Mouse (Mus musculus) adrenal gland, postnatal 4 days (tissue): ENCODE results near the gene Ddx4. TPM values are rescaled to one million over a fixed set of nuclear protein-coding genes. Genes with fewer than 3 reads are reported as not detected.
"Not testable (repeated sequence)": the region's sequence is repeated elsewhere in the genome, so short reads cannot be mapped to it uniquely, and the experiment has no call there.

Experiments
- DNase-seq, 2 experiments: peaks; one replicate each; pipeline ENCODE4 v3.0.0; 2021 to 2022; ENCODE audit warnings: low spot score in 2 of 2, mixed read lengths in 2 of 2
- total RNA-seq, 2 experiments: library from RNA; stranded (reverse); gene quantifications; 2 replicates each; pipeline ENCODE4 v1.2.3; 2021

Gene Ddx4
- total RNA-seq, 2 experiments from 2014 or later: 0.79 to 1.2 TPM

DNA sequence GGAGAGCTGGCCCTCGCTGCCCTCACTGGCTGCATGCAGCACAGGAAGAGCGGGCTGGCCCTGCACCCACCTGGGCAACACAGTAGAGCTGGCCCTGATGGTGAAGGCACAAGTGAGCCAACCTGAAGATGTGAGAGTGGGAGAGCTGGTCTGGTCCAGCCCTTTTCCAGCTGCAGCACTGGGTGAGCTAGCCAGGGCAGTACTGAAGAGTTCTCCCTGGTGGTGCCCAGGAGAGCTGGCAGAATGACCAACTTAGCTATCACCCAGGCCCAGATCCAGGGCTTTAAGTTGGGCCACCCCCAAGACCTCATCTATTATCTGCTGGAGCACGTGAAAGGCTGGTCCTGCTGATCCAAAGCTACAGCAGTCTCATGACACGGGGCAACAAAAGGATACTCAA lies 13.2 kb downstream of the Ddx4 start:
- no peak for DNase-seq

DNA sequence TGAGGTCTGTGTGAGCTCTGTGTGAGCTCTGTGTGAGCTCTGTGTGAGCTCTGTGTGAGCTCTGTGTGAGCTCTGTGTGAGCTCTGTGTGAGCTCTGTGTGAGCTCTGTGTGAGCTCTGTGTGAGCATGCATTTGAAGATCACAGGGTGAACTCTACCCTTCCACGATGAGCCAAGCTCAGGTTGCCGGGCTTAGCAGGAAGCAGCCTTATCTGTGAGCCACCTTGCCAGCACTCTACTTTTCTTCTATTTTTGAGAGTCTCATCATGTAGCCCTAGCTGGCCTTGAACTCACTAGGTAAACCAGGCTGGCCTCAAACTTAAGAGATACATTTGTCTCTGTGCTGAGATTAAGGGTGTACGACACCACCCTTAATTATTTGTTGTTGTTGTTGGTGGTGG lies 15.8 kb downstream of the Ddx4 start:
- no peak for DNase-seq

- no peak for DNase-seq
These were observed 17.0 kb downstream of the Ddx4 start for GRCm38 (mm10) chr13:112635174-112635837.

GRCm38 (mm10) chr13:112625566-112625965 lies 26.7 kb downstream of the Ddx4 start:
- no peak for DNase-seq

- no peak for DNase-seq
These were observed 27.7 kb downstream of the Ddx4 start for GRCm38 (mm10) chr13:112624622-112625021.

DNA sequence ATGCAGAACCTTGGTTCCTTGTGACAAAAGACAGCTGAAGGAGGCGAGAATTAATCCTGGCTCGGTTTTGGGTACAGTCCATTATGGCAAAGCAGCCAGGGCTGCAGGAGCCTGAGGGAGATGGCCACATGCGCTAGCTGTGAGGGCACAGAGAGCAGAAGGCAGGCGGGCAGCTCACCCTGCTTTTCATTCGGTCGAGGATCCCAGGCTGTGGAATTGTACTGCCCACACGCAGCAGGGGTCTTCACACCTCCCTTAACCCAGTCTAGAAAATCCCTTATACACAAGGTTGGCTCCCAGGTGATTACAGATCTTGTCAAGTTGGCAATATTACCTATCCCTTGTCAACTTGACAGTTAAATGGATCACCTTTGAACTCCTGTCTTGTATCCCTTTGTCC lies 28.6 kb downstream of the Ddx4 start:
- no peak for DNase-seq

GRCm38 (mm10) chr13:112621592-112621991 lies 30.7 kb downstream of the Ddx4 start:
- DNase-seq: no peak

DNA sequence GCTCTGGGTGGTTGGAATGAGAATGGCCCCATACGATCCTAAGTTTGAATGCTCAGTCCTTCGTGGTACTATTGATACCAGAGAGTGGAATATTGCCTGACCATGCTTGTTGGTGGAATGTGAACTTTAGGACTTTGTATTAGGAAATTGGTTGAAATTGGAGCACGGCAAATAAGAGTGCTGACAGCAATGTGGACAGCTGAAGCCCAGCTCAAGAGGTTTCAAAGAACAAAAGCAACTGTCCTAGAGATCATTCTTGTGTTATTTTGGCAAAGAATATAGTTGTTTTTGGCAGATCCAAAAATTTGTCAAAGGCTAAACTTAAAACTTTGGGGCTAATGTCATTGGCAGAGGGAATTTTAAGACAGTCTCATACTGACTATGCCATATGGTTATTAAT lies 43.7 kb downstream of the Ddx4 start:
- no peak for DNase-seq

GRCm38 (mm10) chr13:112604411-112604810 lies 47.9 kb downstream of the Ddx4 start:
- DNase-seq: no peak

- DNase-seq: no peak
These were observed 48.4 kb downstream of the Ddx4 start for GRCm38 (mm10) chr13:112603839-112604238.

DNA sequence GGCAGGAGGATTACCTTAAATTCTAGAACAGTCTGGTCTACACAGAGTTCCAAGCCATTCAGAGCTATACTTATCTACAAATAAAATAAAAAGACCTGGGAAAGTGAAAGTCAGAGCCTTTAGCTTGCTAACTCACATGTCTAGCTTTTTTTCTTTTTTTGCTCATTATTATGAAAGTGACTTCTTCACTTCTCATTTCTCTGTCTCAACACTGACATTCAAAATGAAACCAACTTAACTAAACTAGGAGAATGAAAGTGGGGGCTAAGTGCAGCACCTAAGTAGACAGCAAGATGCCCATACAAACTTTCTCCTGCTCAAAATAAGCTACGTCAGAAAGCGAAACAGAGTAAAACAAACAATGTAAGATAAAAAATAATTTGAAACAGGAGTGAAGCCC lies 49.7 kb downstream of the Ddx4 start:
- DNase-seq: no peak

DNA sequence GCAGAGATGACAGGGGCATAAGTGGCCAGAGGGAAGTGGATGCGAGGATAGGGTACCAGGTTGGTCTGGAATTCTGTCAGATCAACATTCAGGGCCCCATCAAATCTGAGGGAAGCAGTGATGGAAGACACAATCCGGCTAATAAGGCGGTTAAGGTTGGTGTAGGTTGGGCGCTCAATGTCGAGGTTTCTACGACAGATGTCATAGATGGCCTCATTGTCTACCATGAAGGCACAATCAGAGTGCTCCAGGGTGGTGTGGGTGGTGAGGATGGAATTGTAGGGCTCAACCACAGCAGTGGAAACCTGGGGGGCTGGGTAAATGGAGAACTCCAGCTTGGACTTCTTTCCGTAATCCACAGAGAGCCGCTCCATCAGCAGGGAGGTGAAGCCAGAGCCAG lies 58.0 kb downstream of the Ddx4 start, which contains the start of gene Il31ra:
Gene Il31ra (minus strand): TSS at position 101 of the 400 bp plus-strand sequence.
- DNase-seq: not testable (repeated sequence)

- DNase-seq: no peak
These were observed 62.0 kb downstream of the Ddx4 start for GRCm38 (mm10) chr13:112590254-112590653.

- DNase-seq: no peak
These were observed 62.6 kb downstream of the Ddx4 start for GRCm38 (mm10) chr13:112589625-112590024.

DNA sequence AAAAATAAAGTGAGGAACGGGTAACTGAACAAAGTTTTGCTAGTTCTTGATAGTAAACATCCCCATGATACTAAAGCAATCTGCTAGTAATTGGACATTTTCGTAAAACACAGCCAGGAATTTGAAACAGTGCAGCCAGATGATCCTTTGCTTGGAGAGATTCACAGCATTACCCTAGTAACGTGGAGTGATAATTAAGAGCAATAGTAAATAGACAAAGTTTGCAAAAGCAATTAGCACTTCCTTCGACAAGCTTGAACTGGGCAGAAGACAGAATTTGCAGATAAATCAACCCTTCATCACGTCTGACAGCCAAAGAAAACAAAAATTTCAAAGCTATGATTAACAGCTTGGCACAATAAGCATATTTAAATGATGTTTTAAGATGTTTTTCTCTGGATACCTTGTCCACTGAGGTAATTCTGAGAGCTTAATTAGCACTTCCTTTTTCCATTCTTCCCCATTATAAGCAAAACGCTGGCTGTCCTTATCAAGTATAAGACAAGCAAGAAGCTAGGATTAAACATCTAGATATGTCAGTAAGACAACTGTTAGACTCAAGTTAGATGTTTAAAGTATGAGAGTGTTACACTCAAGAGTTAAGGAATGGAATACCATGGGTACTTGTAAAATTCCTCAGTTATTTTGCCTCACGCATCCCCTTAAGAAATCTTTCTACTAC lies 67.6 kb downstream of the Ddx4 start:
- no peak for DNase-seq

DNA sequence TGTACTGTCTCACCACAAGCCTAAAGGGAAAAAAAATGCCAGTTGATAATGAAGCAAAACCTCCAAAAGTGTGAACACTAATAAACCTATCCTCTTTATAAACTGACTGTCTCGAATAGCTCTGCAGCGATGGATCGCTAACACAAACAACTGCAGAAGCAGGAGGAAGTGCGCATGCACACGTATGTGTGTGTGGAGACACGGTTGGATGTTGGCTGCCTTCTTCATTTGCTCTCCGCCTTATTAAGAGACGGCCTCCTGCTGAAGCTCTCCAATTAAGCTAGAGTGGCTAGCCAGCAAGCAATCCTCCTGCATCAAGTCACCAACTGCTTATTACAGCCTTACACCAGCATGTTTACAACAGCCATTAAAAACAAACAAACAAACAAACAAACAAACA lies 70.0 kb downstream of the Ddx4 start:
- DNase-seq: no peak

GRCm38 (mm10) chr13:112581796-112582195 lies 70.5 kb downstream of the Ddx4 start:
- no peak for DNase-seq

GRCm38 (mm10) chr13:112580590-112581320 lies 71.5 kb downstream of the Ddx4 start:
- no peak for DNase-seq

DNA sequence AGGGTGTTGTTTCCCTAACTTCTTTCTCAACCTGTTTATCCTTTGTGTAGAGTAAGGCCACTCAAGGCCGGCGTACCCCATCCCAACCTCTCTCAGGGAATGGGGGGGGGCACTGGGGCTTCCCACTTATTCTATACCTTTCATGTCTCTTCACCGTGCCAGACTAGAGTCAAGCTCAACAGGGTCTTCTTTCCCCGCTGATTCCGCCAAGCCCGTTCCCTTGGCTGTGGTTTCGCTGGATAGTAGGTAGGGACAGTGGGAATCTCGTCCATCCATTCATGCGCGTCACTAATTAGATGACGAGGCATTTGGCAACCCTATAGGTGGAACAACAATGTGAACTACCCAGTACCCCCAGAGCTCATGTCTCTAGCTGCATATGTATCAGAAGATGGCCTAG lies 74.2 kb downstream of the Ddx4 start:
- DNase-seq: peak; percentile 100

- DNase-seq: no peak
These were observed 78.5 kb downstream of the Ddx4 start for GRCm38 (mm10) chr13:112573800-112574199.

DNA sequence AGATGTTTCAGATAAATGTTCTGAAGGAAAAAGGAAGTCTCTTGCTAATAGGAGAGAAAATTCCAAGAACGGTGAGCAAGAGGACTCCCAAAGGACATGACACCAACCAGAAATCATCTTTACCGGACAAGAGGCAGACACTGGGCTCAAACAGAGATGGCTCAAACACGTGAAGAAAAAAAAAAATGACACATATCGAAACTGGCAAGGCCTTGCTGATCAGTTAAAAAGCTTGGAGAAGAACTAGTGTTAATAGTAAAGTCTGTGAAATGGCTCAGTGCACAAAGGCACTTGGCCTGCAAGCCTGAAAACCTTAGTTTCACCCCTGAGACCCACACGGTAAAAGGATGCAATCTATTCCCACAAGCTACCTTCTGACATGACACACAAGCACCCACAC lies 81.5 kb downstream of the Ddx4 start:
- no peak for DNase-seq

DNA sequence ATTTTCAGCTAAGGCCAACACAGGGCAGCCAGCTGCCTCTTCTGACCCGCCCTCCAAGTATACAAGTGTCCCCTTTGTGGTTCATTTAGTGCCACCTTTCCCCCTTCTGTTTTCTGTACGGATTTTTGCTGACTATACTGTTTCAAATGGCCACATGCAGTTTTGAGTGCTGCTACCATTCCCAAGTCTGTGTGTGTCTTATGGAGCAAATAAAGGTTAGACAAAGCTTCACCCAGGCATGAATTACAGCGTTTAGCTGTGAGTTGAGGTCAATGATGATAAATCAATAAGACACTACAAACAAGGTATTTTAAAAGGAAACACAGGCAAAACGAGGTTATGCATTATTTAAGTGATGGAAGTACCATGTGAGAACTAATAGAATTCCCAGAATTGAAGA lies 82.7 kb downstream of the Ddx4 start:
- DNase-seq: no peak
